Mouse (Mus musculus) olfactory bulb, adult 2 months (tissue): ENCODE data around the gene Col27a1.

Source experiments
- CTCF ChIP-seq: fragments of 200-500 bp; IDR thresholded peaks from 2 replicates; pipeline ENCODE4 v1.5.1; 2012; ENCODE audit warnings: low read depth, mild to moderate bottlenecking, low read length, moderate library complexity; ENCODE audit not compliant: insufficient read depth
- POLR2A ChIP-seq: fragments of 200-500 bp; IDR thresholded peaks from 2 replicates; pipeline ENCODE4 v1.6.1; 2012; ENCODE audit warnings: mild to moderate bottlenecking, low read depth, low read length, moderate library complexity; ENCODE audit not compliant: insufficient read depth

GRCm38 (mm10) chr4:63205583-63205982, 8.2 kb upstream of the Col27a1 start:
- TF ChIP-seq CTCF (no peak), POLR2A (no peak)
